Mouse (Mus musculus) thymus, postnatal 36 days (tissue): ENCODE results near the gene Smlr1.

Source experiments
- DNase-seq, 2 experiments: peaks; one replicate each; pipeline ENCODE4 v3.0.0; 2022; ENCODE audit warnings: mixed read lengths in 2 of 2

Smlr1 gene

DNA sequence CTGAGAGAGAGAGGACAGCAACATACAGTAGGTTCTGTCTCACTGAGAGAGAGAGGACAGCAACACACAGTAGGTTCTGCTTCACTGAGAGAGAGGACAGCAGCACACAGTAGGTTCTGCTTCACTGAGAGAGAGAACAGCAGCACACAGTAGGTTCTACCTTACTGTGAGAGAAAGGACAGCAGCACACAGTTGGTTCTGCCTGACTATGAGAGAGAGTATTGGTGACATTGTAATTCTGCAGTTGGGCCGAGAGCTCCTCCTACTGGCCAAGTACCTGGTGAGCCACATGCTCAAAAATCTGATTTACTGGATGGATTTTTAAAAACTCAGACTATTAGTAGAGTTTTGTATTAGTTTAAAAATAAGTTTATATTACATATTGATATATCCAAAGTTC, 47.6 kb downstream of the Smlr1 start:
- peak; percentile 55 to 61 for DNase-seq

DNA sequence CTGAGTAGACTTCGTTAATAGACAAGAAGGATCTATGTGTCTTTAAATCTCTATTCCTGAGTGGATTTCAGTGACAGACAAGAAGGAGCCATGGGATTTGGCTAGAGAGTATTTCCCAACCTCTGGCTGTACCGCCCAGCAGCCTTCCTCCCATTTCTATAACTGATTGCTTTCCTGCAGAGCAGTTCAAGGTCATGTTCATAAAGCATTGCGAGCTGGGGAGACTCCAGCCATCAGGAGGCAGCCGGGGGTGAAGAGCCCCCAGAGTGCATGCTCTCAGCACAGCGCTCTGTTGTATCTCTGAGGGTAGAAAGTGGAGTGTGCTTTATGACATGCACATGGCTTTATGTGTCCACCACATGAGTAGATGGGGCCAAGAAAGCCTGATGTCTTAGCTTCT, 53.3 kb downstream of the Smlr1 start:
- no peak for DNase-seq

DNA sequence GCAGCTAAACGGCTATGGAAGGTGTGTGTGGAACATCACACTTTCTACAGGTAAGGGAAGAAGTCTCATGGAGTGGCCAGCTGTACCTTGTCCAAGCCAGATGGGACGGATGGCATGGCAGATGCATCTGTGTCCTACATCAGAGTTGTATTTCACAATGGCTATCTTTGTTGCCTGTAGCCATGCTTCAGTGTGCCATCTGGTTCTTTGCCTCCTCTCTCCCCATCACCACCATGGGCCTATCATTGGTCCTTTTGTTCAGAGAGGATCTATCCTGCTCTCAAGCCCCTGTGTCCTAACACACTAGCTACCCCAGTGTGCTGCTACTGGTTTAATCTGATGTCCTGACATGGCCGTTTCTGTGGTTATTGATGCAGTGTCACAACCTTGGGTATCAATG, 56.4 kb downstream of the Smlr1 start:
- no peak for DNase-seq
